Mouse (Mus musculus) CH12.LX (cell line): Measurements from ENCODE around the gene Cdh22. TPM values are rescaled to one million over a fixed set of nuclear protein-coding genes. Genes with fewer than 3 reads are reported as not detected.

Source experiments
- DNase-seq: peaks from one replicate; pipeline ENCODE4 v3.0.0-alpha.2; 2013; ENCODE audit errors: extremely low read depth
- H3K27ac ChIP-seq: 2 replicates; pipeline ENCODE4 v1.5.1; 2012; ENCODE audit warnings: low read depth, mild to moderate bottlenecking, control low read depth, moderate library complexity; ENCODE audit not compliant: insufficient read depth
- H3K27me3 ChIP-seq: replicated peaks from 2 replicates; pipeline ENCODE3; 2012; ENCODE audit warnings: inconsistent platforms
- H3K36me3 ChIP-seq, 2 experiments: replicated peaks in 1 of 2; 2 replicates each; pipeline versions ENCODE3 to v1.6.1; 2012; ENCODE audit warnings: inconsistent platforms in 1 of 2, low read length in 1 of 2, mild to moderate bottlenecking in 1 of 2, mixed read lengths in 1 of 2, moderate library complexity in 1 of 2; ENCODE audit not compliant: control insufficient read depth in 1 of 2, insufficient read depth in 1 of 2
- H3K4me1 ChIP-seq, 2 experiments: 2 replicates each; pipeline ENCODE4 v1.6.1; 2012; ENCODE audit warnings: inconsistent platforms in 1 of 2, moderate library complexity in 1 of 2; ENCODE audit not compliant: insufficient read depth in 2 of 2, control insufficient read depth in 1 of 2
- H3K4me2 ChIP-seq: 2 replicates; pipeline ENCODE4 v1.6.1; 2012; ENCODE audit warnings: low read depth, mild to moderate bottlenecking, control low read depth; ENCODE audit not compliant: poor library complexity, insufficient read depth, severe bottlenecking
- H3K4me3 ChIP-seq, 3 experiments: fragments of 150-350 bp in 1 of 3; sonication (generic) in 1 of 3; replicated peaks in 1 of 3; 2 replicates each; pipeline versions ENCODE3 to v1.5.1; 2011 to 2012; ENCODE audit warnings: low read depth in 2 of 3, low read length in 2 of 3, mild to moderate bottlenecking in 2 of 3, moderate library complexity in 2 of 3, control low read depth in 1 of 3, improper control_type of control experiment in 1 of 3, inconsistent platforms in 1 of 3, mixed read lengths in 1 of 3; ENCODE audit not compliant: poor library complexity in 1 of 3
- H3K79me2 ChIP-seq: replicated peaks from 2 replicates; pipeline ENCODE4 v1.6.1; 2012; ENCODE audit warnings: mild to moderate bottlenecking, moderate library complexity; ENCODE audit not compliant: control insufficient read depth, poor library complexity, insufficient read depth, severe bottlenecking; ENCODE audit errors: extremely low read depth
- H3K9ac ChIP-seq: 2 replicates; pipeline ENCODE4 v1.6.1; 2012; ENCODE audit warnings: low read depth, mild to moderate bottlenecking, control low read depth, moderate library complexity; ENCODE audit not compliant: insufficient read depth
- H3K9me3 ChIP-seq: replicated peaks from 2 replicates; pipeline ENCODE3; 2012; ENCODE audit warnings: low read length, inconsistent platforms, mixed read lengths
- BHLHE40 ChIP-seq: IDR thresholded peaks from 2 replicates; pipeline ENCODE4 v1.6.1; 2011; ENCODE audit warnings: mild to moderate bottlenecking, low read depth, low read length, improper control_type of control experiment
- CTCF ChIP-seq, 2 experiments: IDR thresholded peaks in 1 of 2; conservative IDR thresholded peaks in 1 of 2; 2 replicates each; pipeline ENCODE4 v1.5.1; 2011 to 2012; ENCODE audit warnings: low read depth in 2 of 2, low read length in 2 of 2, improper control_type of control experiment in 1 of 2, inconsistent platforms in 1 of 2, mild to moderate bottlenecking in 1 of 2, moderate library complexity in 1 of 2
- IRF4 ChIP-seq: IDR thresholded peaks from 2 replicates; pipeline ENCODE4 v1.6.1; 2014; ENCODE audit warnings: low read depth, mild to moderate bottlenecking, inconsistent platforms, low read length, improper control_type of control experiment
- MAX ChIP-seq: IDR thresholded peaks from 2 replicates; pipeline ENCODE4 v1.6.1; 2011; ENCODE audit warnings: low read length, improper control_type of control experiment
- MAZ ChIP-seq: IDR thresholded peaks from 2 replicates; pipeline ENCODE4 v1.6.1; 2012; ENCODE audit warnings: low read depth, mild to moderate bottlenecking, inconsistent platforms, low read length, improper control_type of control experiment, moderate library complexity
- MEF2A ChIP-seq: IDR thresholded peaks from 2 replicates; pipeline ENCODE4 v1.6.1; 2014; ENCODE audit warnings: low read depth, mild to moderate bottlenecking, inconsistent platforms, low read length, improper control_type of control experiment, borderline replicate concordance
- MXI1 ChIP-seq: IDR thresholded peaks from 2 replicates; pipeline ENCODE4 v1.6.1; 2011; ENCODE audit warnings: mild to moderate bottlenecking, low read depth, low read length, improper control_type of control experiment
- NELFE ChIP-seq: IDR thresholded peaks from 2 replicates; pipeline ENCODE4 v1.6.1; 2011; ENCODE audit warnings: low read depth, low read length, improper control_type of control experiment
- RAD21 ChIP-seq: IDR thresholded peaks from 2 replicates; pipeline ENCODE4 v1.6.1; 2011; ENCODE audit warnings: low read depth, mild to moderate bottlenecking, low read length, improper control_type of control experiment, moderate library complexity
- RCOR1 ChIP-seq: conservative IDR thresholded peaks from 2 replicates; pipeline ENCODE4 v1.6.1; 2012; ENCODE audit warnings: low read depth, mild to moderate bottlenecking, inconsistent platforms, low read length, improper control_type of control experiment
- SIN3A ChIP-seq: IDR thresholded peaks from 2 replicates; pipeline ENCODE4 v1.6.1; 2012; ENCODE audit warnings: low read length, improper control_type of control experiment, inconsistent platforms
- SMC3 ChIP-seq: IDR thresholded peaks from 2 replicates; pipeline ENCODE4 v1.6.1; 2011; ENCODE audit warnings: low read depth, low read length, improper control_type of control experiment
- TBP ChIP-seq: conservative IDR thresholded peaks from 2 replicates; pipeline ENCODE4 v1.6.1; 2011; ENCODE audit warnings: low read depth, low read length, improper control_type of control experiment
- TCF12 ChIP-seq: IDR thresholded peaks from 2 replicates; pipeline ENCODE4 v1.6.1; 2014; ENCODE audit warnings: low read depth, mild to moderate bottlenecking, inconsistent platforms, low read length, improper control_type of control experiment
- USF1 ChIP-seq: IDR thresholded peaks from 2 replicates; pipeline ENCODE4 v1.6.1; 2014; ENCODE audit warnings: low read depth, mild to moderate bottlenecking, inconsistent platforms, low read length, improper control_type of control experiment
- ZKSCAN1 ChIP-seq: IDR thresholded peaks from 2 replicates; pipeline ENCODE4 v1.6.1; 2012; ENCODE audit warnings: low read depth, inconsistent platforms, low read length, improper control_type of control experiment, borderline replicate concordance
- dilution Hi-C: fragments of 300-500 bp; cut with MboI; formaldehyde crosslinking; loops from 2 replicates; pipeline ENCODE4 v1.14.3; 2020; ENCODE audit warnings: low sequenced_read_pairs; ENCODE audit not compliant: extremely low pct_unique_long_range_greater_than_20kb, extremely low pct_ligation_motif_present
- in situ Hi-C: fragments of 300-500 bp; cut with MboI; formaldehyde crosslinking; loops from 3 replicates; pipeline ENCODE4 v1.14.3; 2019; ENCODE audit warnings: low sequenced_read_pairs, low pct_ligation_motif_present, low pct_unique_long_range_greater_than_20kb, mixed read lengths
- polyA plus RNA-seq: library from polyadenylated mRNA; unstranded; fragments of >175 nt; gene quantifications from 2 replicates; pipeline ENCODE4 v1.2.1, GENCODE M21; 2012; ENCODE audit warnings: low read depth; ENCODE audit not compliant: insufficient read length
- total RNA-seq, 2 experiments: library from RNA; depleted of rRNA; stranded (reverse); fragments of 300-350 nt in 1 of 2; fragments of >200 nt in 1 of 2; gene quantifications; 2 replicates each; pipeline ENCODE4 v1.2.3; 2012 to 2014

Gene Cdh22
- total and polyA plus RNA-seq, 3 experiments: 0.08 TPM; not detected in 2

DNA sequence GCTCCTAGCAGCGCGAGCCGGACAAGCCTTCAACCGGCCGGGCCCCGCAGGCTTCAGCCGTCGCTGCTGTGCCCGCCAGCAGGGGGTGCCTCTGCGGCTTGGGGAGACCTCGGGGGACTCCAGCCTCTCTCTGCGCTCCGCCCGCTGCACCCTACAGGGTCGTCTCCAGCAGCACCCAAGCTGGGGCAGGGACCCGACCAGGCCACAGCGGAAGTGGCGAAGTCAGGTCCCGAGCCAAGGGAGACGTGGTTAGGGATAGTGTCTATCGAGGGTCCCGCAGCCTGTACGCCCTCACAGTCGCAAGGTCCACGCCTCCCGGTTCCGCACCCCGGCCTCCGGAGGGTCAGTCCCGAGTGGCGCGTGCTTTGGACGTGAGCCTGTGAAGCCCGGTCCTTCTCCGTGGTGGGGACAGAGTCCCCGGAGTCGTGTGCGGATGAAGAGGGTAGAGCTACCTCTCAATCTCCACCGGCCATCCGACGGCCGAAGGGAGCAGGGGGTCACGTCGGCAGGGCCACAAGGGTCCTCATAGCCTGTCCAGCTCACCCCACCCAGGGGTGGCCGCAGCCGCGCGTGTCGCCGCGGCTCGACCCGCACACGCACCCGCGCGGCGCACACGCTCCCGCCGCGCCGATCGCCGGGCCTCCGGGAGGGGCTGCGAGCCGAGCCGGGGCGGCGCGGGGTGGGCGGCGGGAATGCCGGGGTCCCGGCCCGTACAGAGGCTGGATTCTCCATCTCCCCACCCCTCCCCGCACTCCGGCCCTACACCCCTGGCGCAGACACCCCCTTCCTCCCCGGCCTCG, 962 bp downstream of the Cdh22 start:
- no peaks in the 10 kb centered on the region for H3K79me2 ChIP-seq
- H3K27ac ChIP-seq: no peak overlapping the region
- no peak overlapping the region for H3K9ac ChIP-seq
- H3K27me3 ChIP-seq: peaks cover 92% of the 10 kb centered on the region
- no peak overlapping the region for H3K4me3 ChIP-seq
- DNase-seq: no peak
- TF ChIP-seq SMC3 (peak; percentile 29; the same call in 1 of the 2 replicates), MAX (no peak), CTCF (conservative IDR thresholded peaks at IDR 0.05 in 1 of 2, IDR thresholded peaks at IDR 0.05 in 1 of 2; ENCODE audit: low read depth in 2 of 2, low read length in 2 of 2) (peak in 1 of 2 experiments; percentile 50; a peak in 2 of 4 replicates), MAZ (no peak), RCOR1 (no peak)
- dilution Hi-C loops: no loop called here
- peaks cover 14% of the 10 kb centered on the region for H3K9me3 ChIP-seq
- no peaks in the 10 kb centered on the region for H3K36me3 ChIP-seq
- H3K4me2 ChIP-seq: 0 out of 2 replicates have a peak overlapping the region, but pooled peaks have one; percentile 23
- peaks cover 0 to 4% of the 10 kb centered on the region in 2 experiments; a peak in 2 of 4 replicates for H3K4me1 ChIP-seq
- in situ Hi-C loops: no loop called here

DNA sequence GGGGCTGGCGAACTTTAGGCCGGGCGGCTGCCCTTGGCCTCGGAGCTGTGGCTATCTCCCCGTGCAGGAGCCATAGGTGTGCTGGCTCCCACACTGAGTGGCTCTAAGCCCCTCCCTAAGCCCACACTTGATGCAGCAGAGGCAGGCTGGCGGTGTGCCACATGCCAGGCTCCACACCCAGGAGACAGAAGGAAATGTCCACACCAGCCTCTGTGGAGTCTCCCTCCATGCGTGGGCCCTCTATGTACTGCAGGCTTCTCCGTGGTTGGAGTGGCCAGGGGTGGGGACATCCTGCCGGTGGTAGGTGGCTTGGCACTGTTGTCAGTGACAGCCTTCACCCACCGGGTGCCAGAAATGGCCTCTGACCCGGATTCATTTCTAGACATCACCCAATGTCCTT, 5.6 kb downstream of the Cdh22 start:
- TF ChIP-seq BHLHE40: no peak
- no peak for TF ChIP-seq TBP
- TF ChIP-seq SIN3A: no peak
- no peak for TF ChIP-seq IRF4
- no peak for TF ChIP-seq RAD21
- no peak for TF ChIP-seq USF1
- no peak for TF ChIP-seq NELFE
- no peak for TF ChIP-seq MAZ
- TF ChIP-seq RCOR1: no peak
- TF ChIP-seq ZKSCAN1: no peak
- no peak for TF ChIP-seq MEF2A
- no peak for TF ChIP-seq MXI1
- TF ChIP-seq TCF12: no peak
- TF ChIP-seq, all 38 proteins: peak for 0
- no peak overlapping the region for H3K4me2 ChIP-seq
- H3K9ac ChIP-seq: no peak overlapping the region
- in situ Hi-C loops: no loop called here
- peaks cover 93% of the 10 kb centered on the region for H3K27me3 ChIP-seq
- no peaks in the 10 kb centered on the region for H3K36me3 ChIP-seq
- H3K27ac ChIP-seq: no peak overlapping the region
- dilution Hi-C loops: no loop called here
- no peak for DNase-seq
- H3K79me2 ChIP-seq: no peaks in the 10 kb centered on the region
- H3K4me3 ChIP-seq: no peak overlapping the region
- H3K9me3 ChIP-seq: peaks cover 6% of the 10 kb centered on the region
- H3K4me1 ChIP-seq: peaks cover 0 to 4% of the 10 kb centered on the region in 2 experiments; a peak in 1 of 4 replicates
